Mouse (Mus musculus) activated CD4-positive, CD25-positive, alpha-beta regulatory T cell, adult 4 months (primary cell): ENCODE results near the gene Apol7a. TPM values are rescaled to one million over a fixed set of nuclear protein-coding genes. Genes with fewer than 3 reads are reported as not detected.

Experiments
- ATAC-seq: one replicate; pipeline ENCODE4 v1.8.0; 2017
- polyA plus RNA-seq, 2 experiments: library from polyadenylated mRNA; unstranded; fragments of 100-300 nt; shearing (Covaris generic); gene quantifications; one replicate each; pipeline ENCODE4 v1.2.1; 2017

The Apol7a gene
- polyA plus RNA-seq, 2 experiments from 2014 or later = not detected

GRCm38 (mm10) chr15:77344127-77345125 is 54.5 kb downstream of the Apol7a start:
- no peak for ATAC-seq

DNA sequence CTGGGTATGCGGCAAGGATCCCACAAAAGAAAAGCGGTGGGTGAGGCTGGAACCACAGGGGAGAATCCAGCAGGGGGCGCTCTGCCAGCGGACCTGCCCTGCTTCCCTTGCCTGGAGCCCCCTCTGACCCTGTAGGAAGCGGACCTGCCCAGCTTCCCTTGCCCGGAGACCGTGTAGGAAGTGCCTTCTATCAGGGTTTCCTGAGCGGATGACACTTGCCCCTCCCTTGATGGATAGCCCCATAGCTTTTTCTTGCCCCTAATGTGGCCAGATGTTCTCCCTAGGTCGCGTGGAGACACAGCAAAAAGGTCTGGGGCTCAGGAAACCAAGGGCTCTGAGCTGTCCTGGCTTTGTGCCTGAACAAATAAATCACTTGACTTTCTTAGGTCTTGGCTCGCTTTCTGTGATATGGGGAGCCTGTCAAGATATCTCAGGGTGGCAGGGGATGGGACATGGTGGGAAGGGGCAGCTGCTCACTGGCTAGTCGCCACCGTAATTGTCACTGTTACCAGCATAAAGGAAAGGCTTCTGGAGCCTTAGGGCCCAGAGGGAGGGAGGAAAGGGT is 55.3 kb downstream of the Apol7a start:
- no peak for ATAC-seq

DNA sequence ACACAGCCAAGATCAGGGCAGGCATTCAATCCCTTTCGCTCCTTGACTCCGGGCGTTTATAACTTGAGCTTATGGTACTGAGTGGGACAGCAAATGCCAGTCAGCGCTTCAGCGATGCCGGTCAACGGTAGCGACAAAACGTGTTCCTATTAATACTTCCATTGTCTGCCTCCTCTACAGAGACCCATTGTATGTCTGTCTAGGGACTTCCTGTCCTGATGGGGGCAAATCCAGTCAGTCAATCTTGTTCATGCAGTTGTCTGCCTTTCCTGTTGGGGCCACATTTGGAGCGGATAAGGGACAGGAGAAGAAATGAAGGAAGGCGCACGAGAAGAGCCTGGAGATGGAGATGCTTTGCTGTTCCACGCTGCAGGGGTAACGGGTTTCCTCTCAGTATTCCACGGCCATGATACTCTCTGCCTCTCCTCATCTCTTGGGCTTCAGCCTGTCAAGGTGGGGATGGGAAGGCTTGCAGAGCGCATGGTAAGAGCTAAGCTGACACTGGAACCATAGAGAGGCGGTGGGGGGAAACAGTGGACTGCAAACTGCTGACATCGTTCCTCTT is 55.9 kb downstream of the Apol7a start:
- no peak for ATAC-seq

DNA sequence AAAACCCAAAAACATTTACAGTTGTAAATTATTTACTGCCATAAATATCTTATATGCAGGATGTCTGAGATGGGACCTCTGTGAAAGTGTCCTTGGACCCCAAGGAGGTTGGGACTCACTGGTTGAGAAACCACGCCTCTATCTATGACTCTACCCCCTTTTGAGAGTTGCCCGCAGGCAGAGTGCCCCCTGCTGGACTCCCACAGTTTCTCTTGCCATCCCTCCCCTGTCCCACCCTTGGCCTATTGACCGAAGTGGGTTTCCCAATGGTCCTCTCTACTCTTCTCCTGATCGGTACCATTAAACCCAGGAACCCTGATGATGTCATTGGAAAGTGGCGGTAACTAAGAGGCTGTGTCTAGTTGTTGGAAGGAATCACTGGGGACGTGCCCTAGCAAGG is 56.9 kb downstream of the Apol7a start:
- no peak for ATAC-seq

DNA sequence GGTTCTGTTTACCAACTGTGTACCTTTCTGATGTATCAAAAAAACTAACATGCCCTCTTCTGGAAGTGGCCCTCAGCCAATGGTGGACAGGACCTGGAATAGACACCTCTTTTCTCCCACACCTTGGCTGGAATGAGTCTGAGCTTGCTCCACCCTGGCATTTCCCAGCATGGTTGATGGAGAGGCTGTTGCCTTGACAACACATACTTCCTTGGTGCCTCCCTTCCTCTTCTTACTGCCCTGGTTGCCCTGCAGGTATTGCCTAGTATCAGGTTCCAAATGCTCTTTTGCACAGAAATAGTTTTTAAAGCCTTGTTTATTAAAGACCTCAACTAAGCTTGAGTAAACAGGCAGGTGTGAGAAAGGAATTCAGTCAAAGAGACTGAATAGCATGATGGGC is 58.3 kb downstream of the Apol7a start:
- ATAC-seq = no peak

DNA sequence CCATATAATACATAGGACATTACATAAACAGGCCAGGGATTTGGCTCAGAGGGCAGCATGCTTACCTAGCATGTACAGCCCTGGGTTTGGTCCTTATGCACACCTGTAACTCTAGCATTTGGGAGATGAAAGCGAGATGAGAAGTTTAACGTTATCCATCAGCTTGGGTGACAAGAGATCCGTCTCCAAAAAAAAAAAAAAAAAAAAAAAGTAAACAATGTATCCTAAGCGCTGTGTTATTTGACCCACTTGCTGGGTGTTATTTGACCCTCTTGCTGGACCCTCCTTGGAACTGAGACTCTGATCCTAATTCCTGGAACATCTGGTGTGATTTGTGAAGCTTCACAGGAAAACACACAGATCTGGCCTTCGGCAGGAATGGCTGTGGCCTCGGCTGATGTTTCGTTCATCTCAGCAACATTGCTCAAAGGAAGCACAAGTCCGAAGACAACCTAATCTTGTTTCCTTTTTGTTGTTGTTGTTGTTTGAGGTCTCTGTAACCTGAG is 59.9 kb downstream of the Apol7a start:
- no peak for ATAC-seq

GRCm38 (mm10) chr15:77338451-77338850 is 60.5 kb downstream of the Apol7a start:
- ATAC-seq = no peak

Other genes with a start within 250 kb of the Apol7a start
- under 1 TPM in 1 of 2 experiments, not detected in 1; 0.05 TPM for gene Rbfox2, start 92.1 kb downstream of the Apol7a start, polyA plus RNA-seq
- gene Apol9a, start 12.0 kb upstream of the Apol7a start, polyA plus RNA-seq = 10 to 100 TPM; 11.5 to 12.7 TPM
- under 1 TPM; 0.21 to 0.31 TPM for gene Apol7b, start 48.4 kb upstream of the Apol7a start, polyA plus RNA-seq
- gene Apol10a, start 77.9 kb upstream of the Apol7a start, polyA plus RNA-seq = not detected
- gene Apol11a, start 109.2 kb upstream of the Apol7a start, polyA plus RNA-seq = under 1 TPM in 1 of 2 experiments, not detected in 1; 0.27 TPM
- gene Apol7c, start 134.2 kb upstream of the Apol7a start, polyA plus RNA-seq = not detected
- not detected for gene 1700025B11Rik, start 162.8 kb upstream of the Apol7a start, polyA plus RNA-seq
- 1 to 10 TPM; 3.3 to 7.0 TPM for gene Apol10b, start 197.0 kb upstream of the Apol7a start, polyA plus RNA-seq
- not detected for gene Gm36245, start 200.1 kb upstream of the Apol7a start, polyA plus RNA-seq
- gene Apol11b, start 244.2 kb upstream of the Apol7a start, polyA plus RNA-seq = 1 to 10 TPM in 1 of 2 experiments, under 1 TPM in 1; 0.22 to 2.4 TPM